23 mouse cellular contexts compared by ENCODE assay signal in genomic region chr12:99838109-99838508, GRCm38 (mm10). TPM values are rescaled to one million over a fixed set of nuclear protein-coding genes. Genes with fewer than 3 reads are reported as not detected.
DNase-seq lines count a peak whose midpoint lies in the region; ATAC-seq lines count a peak whose summit lies in the region.
"Had no signal": no experiment of that assay in that cellular context is flagged by ENCODE, and none has a peak within 500 bp of the region (broad histone marks: within the 10 kb centered on the region; RNA-seq: fewer than 3 reads in every experiment).

No protein-coding gene starts in this region.

- H3K36me3 ChIP-seq in kidney, embryonic 16.5 days (ENCODE audit: insufficient read depth, low read length): peaks cover 3% of the 10 kb centered on the region; the same call in 1 of the 2 replicates
- no peaks in the 10 kb centered on the region for H3K36me3 ChIP-seq in midbrain, embryonic 15.5 days (replicated peaks)
- H3K36me3 ChIP-seq in midbrain, embryonic 13.5 days: no peaks in the 10 kb centered on the region
- H3K36me3 ChIP-seq: embryonic facial prominence, embryonic 15.5 days; heart, embryonic 12.5 days; heart, embryonic 15.5 days had no signal

- ATAC-seq in kidney, embryonic 16.5 days (ENCODE audit: low FRiP score, low TSS enrichment): 0 out of 2 replicates have a peak, but pooled peaks have one; percentile 51
- ATAC-seq in midbrain, embryonic 15.5 days (replicated peaks): no peak
- ATAC-seq in midbrain, embryonic 13.5 days: no peak
- ATAC-seq: forebrain, embryonic 13.5 days; forebrain, embryonic 16.5 days; hindbrain, postnatal 0 days had no signal

- no peak overlapping the region for H3K27ac ChIP-seq in kidney, embryonic 16.5 days (ENCODE audit: low read length)
- no peak overlapping the region for H3K27ac ChIP-seq in midbrain, embryonic 15.5 days
- no peak overlapping the region for H3K27ac ChIP-seq in midbrain, embryonic 13.5 days
- H3K27ac ChIP-seq: embryonic facial prominence, embryonic 12.5 days; embryonic facial prominence, embryonic 15.5 days; forebrain, embryonic 13.5 days; gastrocnemius, adult 2 months; heart, embryonic 15.5 days; hindbrain, postnatal 0 days had no signal

- H3K4me1 ChIP-seq in kidney, embryonic 16.5 days (ENCODE audit: insufficient read depth, low read length): peaks cover 12% of the 10 kb centered on the region; the same call in 1 of the 2 replicates
- H3K4me1 ChIP-seq in midbrain, embryonic 15.5 days: peaks cover 18% of the 10 kb centered on the region
- H3K4me1 ChIP-seq in midbrain, embryonic 13.5 days (replicated peaks): peaks cover 17% of the 10 kb centered on the region
- H3K4me1 ChIP-seq: heart, embryonic 12.5 days; heart, embryonic 15.5 days had no signal

- no peak overlapping the region for H3K9ac ChIP-seq in kidney, embryonic 16.5 days (replicated peaks; ENCODE audit: low read length)
- H3K9ac ChIP-seq in midbrain, embryonic 15.5 days: peak overlapping the region; percentile 2; the same call in 1 of the 2 replicates
- H3K9ac ChIP-seq in midbrain, embryonic 13.5 days (replicated peaks): no peak overlapping the region
- H3K9ac ChIP-seq: embryonic facial prominence, embryonic 12.5 days; embryonic facial prominence, embryonic 15.5 days; forebrain, embryonic 13.5 days; heart, embryonic 12.5 days; heart, embryonic 15.5 days; hindbrain, embryonic 14.5 days had no signal

- no peaks in the 10 kb centered on the region for H3K27me3 ChIP-seq in kidney, embryonic 16.5 days (ENCODE audit: insufficient read depth, low read length)
- no peaks in the 10 kb centered on the region for H3K27me3 ChIP-seq in midbrain, embryonic 15.5 days (replicated peaks)
- H3K27me3 ChIP-seq in midbrain, embryonic 13.5 days: no peaks in the 10 kb centered on the region
- H3K27me3 ChIP-seq: embryonic facial prominence, embryonic 12.5 days; embryonic facial prominence, embryonic 15.5 days; forebrain, embryonic 13.5 days; heart, embryonic 12.5 days; heart, embryonic 15.5 days had no signal

- no peak overlapping the region for H3K4me3 ChIP-seq in kidney, embryonic 16.5 days (ENCODE audit: low read length)
- no peak overlapping the region for H3K4me3 ChIP-seq in midbrain, embryonic 15.5 days
- no peak overlapping the region for H3K4me3 ChIP-seq in midbrain, embryonic 13.5 days (replicated peaks)
- H3K4me3 ChIP-seq: embryonic facial prominence, embryonic 12.5 days; embryonic facial prominence, embryonic 15.5 days; forebrain, embryonic 13.5 days; gastrocnemius, adult 2 months; heart, embryonic 12.5 days; heart, embryonic 15.5 days had no signal

- peak; percentile 18 for DNase-seq in embryo, embryonic 11 days
- no peak for DNase-seq in embryo, embryonic 10.5 days (ENCODE audit: low spot score)
- no peak for DNase-seq in kidney, adult 18-20 months
- DNase-seq in left cerebral cortex, postnatal 4 days: no peak
- no peak for DNase-seq in left cerebral cortex, postnatal 10 days (ENCODE audit: extremely low spot score in 1 of 2, low spot score in 2 of 2)
- DNase-seq: adrenal gland, adult 8-10 months; cerebellum, adult 11 months; cerebellum, adult 9-11 months; gastrocnemius, adult 2 months; gastrocnemius, postnatal 14 days; heart, postnatal 36 days had no signal

- intact Hi-C loops in left cerebral cortex, postnatal 4 days (cut with DNase I): loop anchor here (10.0 kb wide), 1 partner anchor 273 kb away; the partner anchor contains the start of gene Foxn3
- intact Hi-C loops in left cerebral cortex, postnatal 10 days (cut with DNase I): loop anchor here (5.0 to 10.0 kb wide), 3 partner anchors 276 to 741 kb away; partner anchors contain the start of gene Foxn3

- no peak overlapping the region for H3K4me2 ChIP-seq in kidney, embryonic 16.5 days (replicated peaks; ENCODE audit: low read depth, low read length)
- H3K4me2 ChIP-seq in midbrain, embryonic 15.5 days: no peak overlapping the region
- H3K4me2 ChIP-seq in midbrain, embryonic 13.5 days (replicated peaks): no peak overlapping the region
- H3K4me2 ChIP-seq: embryonic facial prominence, embryonic 12.5 days; embryonic facial prominence, embryonic 15.5 days; forebrain, embryonic 13.5 days; heart, embryonic 12.5 days; heart, embryonic 15.5 days; hindbrain, embryonic 14.5 days had no signal

- peaks cover 5% of the 10 kb centered on the region; the same call in 1 of the 2 replicates for H3K9me3 ChIP-seq in kidney, embryonic 16.5 days (ENCODE audit: low read length)
- no peaks in the 10 kb centered on the region for H3K9me3 ChIP-seq in midbrain, embryonic 15.5 days
- H3K9me3 ChIP-seq in midbrain, embryonic 13.5 days: no peaks in the 10 kb centered on the region
- H3K9me3 ChIP-seq: embryonic facial prominence, embryonic 15.5 days; heart, embryonic 15.5 days had no signal

- 37% methylated on average over 11 of the region's 11 CpGs for WGBS in kidney, embryonic 16.5 days
- 76% methylated on average over 11 of the region's 11 CpGs for WGBS in midbrain, embryonic 15.5 days
- WGBS in midbrain, embryonic 13.5 days: 75% methylated on average over 11 of the region's 11 CpGs

RNA-seq across cellular contexts. Expression of gene Efcab11, which starts 46.1 kb away (rescaled TPM):
- polyA plus RNA-seq in kidney, embryonic 16.5 days (2015; fragmentation: Nextera tagmentation; extraction: Ambion mirVana): 12.5 TPM in 2 replicates
- 4.1 and 4.8 TPM in 2 replicates for polyA plus RNA-seq in midbrain, embryonic 15.5 days (2015; fragmentation: Nextera tagmentation; extraction: Ambion mirVana)
- 9.2 and 10.3 TPM in 2 replicates for polyA plus RNA-seq in midbrain, embryonic 13.5 days (2015; fragmentation: Nextera tagmentation; extraction: Ambion mirVana)
- total RNA-seq in left cerebral cortex, postnatal 4 days (2021): 1 to 10 TPM; 1.2 to 1.9 TPM
- under 1 TPM; 0.49 to 0.73 TPM for total RNA-seq in left cerebral cortex, postnatal 10 days (2021)
- total RNA-seq: gastrocnemius, adult 2 months; heart, adult 18-20 months; heart, postnatal 36 days had no signal

RNA-seq across cellular contexts. Expression of gene Tdp1, which starts 46.2 kb away (rescaled TPM):
- polyA plus RNA-seq in kidney, embryonic 16.5 days (2015; fragmentation: Nextera tagmentation; extraction: Ambion mirVana): 61.7 and 66.4 TPM in 2 replicates
- 53.0 and 56.2 TPM in 2 replicates for polyA plus RNA-seq in midbrain, embryonic 15.5 days (2015; fragmentation: Nextera tagmentation; extraction: Ambion mirVana)
- polyA plus RNA-seq in midbrain, embryonic 13.5 days (2015; fragmentation: Nextera tagmentation; extraction: Ambion mirVana): 57.3 and 58.2 TPM in 2 replicates
- total RNA-seq in left cerebral cortex, postnatal 4 days (2021): 10 to 100 TPM; 42.9 to 45.8 TPM
- 10 to 100 TPM; 28.2 to 30.9 TPM for total RNA-seq in left cerebral cortex, postnatal 10 days (2021)
